Mouse (Mus musculus) neural tube, embryonic 15.5 days (tissue): Measurements from ENCODE around the gene Lsr. TPM values are rescaled to one million over a fixed set of nuclear protein-coding genes. Genes with fewer than 3 reads are reported as not detected.
"Not testable (repeated sequence)": the region's sequence is repeated elsewhere in the genome, so short reads cannot be mapped to it uniquely, and the experiment has no call there.

Source experiments
- ATAC-seq: fragments of 200-750 bp; cut with Nextera tagmentation; 2 replicates; pipeline ENCODE4 v1.8.0; 2017; ENCODE audit warnings: mild to moderate bottlenecking, moderate TSS enrichment, moderate library complexity; ENCODE audit not compliant: low FRiP score
- H3K27ac ChIP-seq: fragments of 300-500 bp; sonication (generic); replicated peaks from 2 replicates; pipeline ENCODE4 v1.5.1; 2015; ENCODE audit warnings: mild to moderate bottlenecking, inconsistent platforms
- H3K27me3 ChIP-seq: fragments of 300-500 bp; sonication (generic); replicated peaks from 2 replicates; pipeline ENCODE4 v1.6.1; 2015; ENCODE audit warnings: inconsistent platforms
- H3K36me3 ChIP-seq: fragments of 300-500 bp; sonication (generic); 2 replicates; pipeline ENCODE4 v1.6.1; 2015; ENCODE audit warnings: inconsistent platforms
- H3K4me1 ChIP-seq: fragments of 300-500 bp; sonication (generic); 2 replicates; pipeline ENCODE4 v1.6.1; 2015; ENCODE audit warnings: inconsistent platforms
- H3K4me2 ChIP-seq: fragments of 300-500 bp; sonication (generic); 2 replicates; pipeline ENCODE4 v1.6.1; 2015; ENCODE audit warnings: inconsistent platforms, mild to moderate bottlenecking, moderate library complexity
- H3K4me3 ChIP-seq: fragments of 300-500 bp; sonication (generic); replicated peaks from 2 replicates; pipeline ENCODE4 v1.5.1; 2015; ENCODE audit warnings: mild to moderate bottlenecking, inconsistent platforms
- H3K9ac ChIP-seq: fragments of 300-500 bp; sonication (generic); replicated peaks from 2 replicates; pipeline ENCODE4 v1.6.1; 2015; ENCODE audit warnings: mild to moderate bottlenecking, inconsistent platforms
- H3K9me3 ChIP-seq: fragments of 300-500 bp; sonication (generic); replicated peaks from 2 replicates; pipeline ENCODE4 v1.6.1; 2016; ENCODE audit warnings: inconsistent platforms
- WGBS: fragments of 180-500 bp; shearing (Covaris S2); methylation state at CpG from one replicate; pipeline ENCODE4 v1.1.7; 2015; ENCODE audit warnings: mixed read lengths; 5-methylcytosine and 5-hydroxymethylcytosine counted together
- polyA plus RNA-seq: library from polyadenylated mRNA; unstranded; fragments of >200 nt; fragmentation: Nextera tagmentation; extraction: Ambion mirVana; gene quantifications from 2 replicates; pipeline ENCODE4 v1.2.1, GENCODE M21; 2015

Lsr gene
- polyA plus RNA-seq, 1 experiment from 2014 or later = 19.2 TPM

DNA sequence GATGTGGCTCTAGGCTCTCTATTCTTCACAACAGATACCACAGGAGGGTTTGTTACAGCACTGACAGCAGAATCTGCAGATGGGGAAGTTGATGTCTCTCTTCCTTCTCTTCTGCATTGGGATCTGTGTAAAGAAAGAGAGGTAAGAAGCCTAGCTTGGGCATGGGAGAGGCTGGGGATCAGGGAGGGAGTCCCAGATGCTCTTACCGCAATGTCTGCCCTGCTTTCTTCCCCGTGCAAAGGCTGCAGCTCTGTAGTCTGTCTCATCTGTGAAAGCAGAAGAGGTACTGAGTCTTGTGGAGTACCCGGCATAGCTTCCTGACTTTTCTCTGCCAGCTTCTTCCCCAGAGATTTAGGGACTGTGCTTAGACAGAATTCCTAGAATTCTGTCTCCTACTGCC is 50.8 kb downstream of the Lsr start:
- not testable (repeated sequence) for ATAC-seq, H3K9me3 ChIP-seq, H3K27ac ChIP-seq, H3K4me3 ChIP-seq, H3K4me1 ChIP-seq, H3K36me3 ChIP-seq, H3K27me3 ChIP-seq, H3K9ac ChIP-seq, H3K4me2 ChIP-seq
- 47% methylated on average over 3 of the region's 3 CpGs for WGBS

- H3K4me2 ChIP-seq = no peak overlapping the region
- WGBS = 70% methylated on average over 3 of the region's 3 CpGs
- no peak overlapping the region for H3K4me3 ChIP-seq
- H3K27ac ChIP-seq = no peak overlapping the region
- H3K4me1 ChIP-seq = no peaks in the 10 kb centered on the region
- H3K27me3 ChIP-seq = no peaks in the 10 kb centered on the region
- H3K36me3 ChIP-seq = no peaks in the 10 kb centered on the region
- no peak overlapping the region for H3K9ac ChIP-seq
- no peak for ATAC-seq
- H3K9me3 ChIP-seq = no peaks in the 10 kb centered on the region
Measured at GRCm38 (mm10) chr7:30920217-30920616, 53.0 kb downstream of the Lsr start.

- no peak overlapping the region for H3K4me3 ChIP-seq
- H3K27ac ChIP-seq = no peak overlapping the region
- H3K4me1 ChIP-seq = no peaks in the 10 kb centered on the region
- H3K9me3 ChIP-seq = no peaks in the 10 kb centered on the region
- WGBS = 70% methylated on average over 4 of the region's 4 CpGs
- no peak for ATAC-seq
- H3K4me2 ChIP-seq = no peak overlapping the region
- H3K36me3 ChIP-seq = no peaks in the 10 kb centered on the region
- no peak overlapping the region for H3K9ac ChIP-seq
- H3K27me3 ChIP-seq = no peaks in the 10 kb centered on the region
Measured at GRCm38 (mm10) chr7:30917219-30917618, 56.0 kb downstream of the Lsr start.

DNA sequence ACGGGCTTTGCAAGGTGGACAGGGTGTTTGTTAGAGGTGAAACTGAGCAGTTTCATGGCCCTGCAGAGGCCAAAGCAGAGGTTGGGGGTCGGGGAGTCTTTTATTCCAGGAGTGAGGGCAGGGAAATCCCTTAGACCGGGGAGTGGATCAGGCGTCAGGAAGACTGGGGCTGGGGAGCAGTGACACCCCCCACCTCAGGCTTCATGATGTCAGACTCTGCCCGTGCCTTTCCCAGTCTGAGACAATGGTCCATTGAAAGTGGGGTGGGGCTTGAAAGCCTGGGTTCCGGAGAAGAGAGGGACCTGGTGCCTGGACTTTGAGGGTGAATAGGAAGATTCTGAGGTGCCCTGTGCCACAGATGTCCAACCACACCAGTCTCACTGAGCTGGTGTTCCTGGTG is 56.6 kb downstream of the Lsr start:
- H3K9me3 ChIP-seq = no peaks in the 10 kb centered on the region
- ATAC-seq = no peak
- H3K4me3 ChIP-seq = no peak overlapping the region
- H3K36me3 ChIP-seq = no peaks in the 10 kb centered on the region
- H3K27ac ChIP-seq = no peak overlapping the region
- 35% methylated on average over 6 of the region's 6 CpGs for WGBS
- no peaks in the 10 kb centered on the region for H3K27me3 ChIP-seq
- H3K9ac ChIP-seq = no peak overlapping the region
- H3K4me2 ChIP-seq = no peak overlapping the region
- no peaks in the 10 kb centered on the region for H3K4me1 ChIP-seq

DNA sequence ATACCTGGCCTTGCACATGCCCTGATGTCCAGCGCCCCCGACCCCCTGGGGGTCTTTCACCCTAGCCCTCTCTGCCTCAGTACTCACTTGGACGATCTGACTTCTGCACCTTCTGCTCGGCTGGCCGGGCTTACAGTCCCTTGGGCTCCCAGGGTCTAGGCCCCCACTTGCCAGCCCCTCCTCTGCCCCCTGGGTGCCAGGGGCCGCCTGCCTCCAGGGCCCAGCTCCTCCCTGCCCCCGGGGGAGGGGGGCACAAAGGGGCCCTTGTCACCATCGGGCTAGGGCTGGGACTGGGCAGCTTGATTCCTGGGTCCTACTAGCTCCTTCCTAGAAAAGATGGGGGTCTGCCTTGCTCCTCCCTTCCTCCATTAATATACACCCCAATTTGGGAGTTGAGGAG is 58.5 kb downstream of the Lsr start, which contains the start of gene Mag:
TSS of gene Mag (minus strand) at position 142 of the 400 bp plus-strand sequence.
- H3K27ac ChIP-seq = no peak within 1 kb of the TSS
- WGBS = 67% methylated on average over 8 of the region's 8 CpGs
- H3K9ac ChIP-seq = no peak within 1 kb of the TSS
- H3K4me1 ChIP-seq = no peaks in the 10 kb centered on the region
- H3K27me3 ChIP-seq = no peaks in the 10 kb centered on the region
- H3K9me3 ChIP-seq = no peaks in the 10 kb centered on the region
- H3K4me3 ChIP-seq = no peak within 1 kb of the TSS
- H3K4me2 ChIP-seq = no peak within 1 kb of the TSS
- no peak for ATAC-seq
- no peaks in the 10 kb centered on the region for H3K36me3 ChIP-seq

- Histone ChIP-seq H3K27me3 (no peaks in the 10 kb centered on the region; the same call in 1 of the 2 replicates), H3K36me3 (no peaks in the 10 kb centered on the region), H3K9ac (no peak overlapping the region), H3K4me2 (no peak overlapping the region), H3K9me3 (no peaks in the 10 kb centered on the region), H3K27ac (no peak overlapping the region), H3K4me1 (peaks cover 6% of the 10 kb centered on the region), H3K4me3 (no peak overlapping the region)
- no peak for ATAC-seq
- WGBS = 85% methylated on average over 6 of the region's 6 CpGs
Measured at GRCm38 (mm10) chr7:30909773-30910172, 63.5 kb downstream of the Lsr start.

DNA sequence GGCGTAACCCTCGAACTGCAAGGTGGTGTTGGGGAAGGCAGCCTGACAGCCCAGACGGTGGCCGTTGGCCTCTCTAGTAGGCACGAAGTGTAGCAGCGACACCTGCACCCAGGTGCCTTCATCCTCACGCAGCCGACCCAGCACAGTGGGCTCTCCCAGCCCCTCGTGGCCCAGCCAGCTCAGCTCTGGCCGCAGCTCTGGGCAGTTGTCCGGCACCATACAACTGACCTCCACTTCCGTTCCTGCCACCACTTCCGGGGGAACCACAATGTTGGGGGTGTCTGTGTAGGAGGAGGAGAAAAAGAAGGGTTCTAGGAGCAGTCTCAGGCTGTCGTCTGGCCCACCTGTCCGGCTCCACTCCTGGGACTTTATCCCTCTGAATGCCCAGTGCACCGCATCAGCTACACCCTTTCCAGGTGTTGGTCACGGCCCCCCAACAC is 64.3 kb downstream of the Lsr start:
- H3K36me3 ChIP-seq = no peaks in the 10 kb centered on the region
- peak; percentile 11; the same call in 1 of the 2 replicates for ATAC-seq
- H3K27ac ChIP-seq = no peak overlapping the region
- peaks cover 6% of the 10 kb centered on the region for H3K4me1 ChIP-seq
- H3K4me3 ChIP-seq = peak overlapping the region; percentile 33
- H3K9me3 ChIP-seq = no peaks in the 10 kb centered on the region
- H3K9ac ChIP-seq = no peak overlapping the region
- H3K27me3 ChIP-seq = no peaks in the 10 kb centered on the region; the same call in 1 of the 2 replicates
- H3K4me2 ChIP-seq = peak overlapping the region; percentile 61
- WGBS = 28% methylated on average over 17 of the region's 17 CpGs

DNA sequence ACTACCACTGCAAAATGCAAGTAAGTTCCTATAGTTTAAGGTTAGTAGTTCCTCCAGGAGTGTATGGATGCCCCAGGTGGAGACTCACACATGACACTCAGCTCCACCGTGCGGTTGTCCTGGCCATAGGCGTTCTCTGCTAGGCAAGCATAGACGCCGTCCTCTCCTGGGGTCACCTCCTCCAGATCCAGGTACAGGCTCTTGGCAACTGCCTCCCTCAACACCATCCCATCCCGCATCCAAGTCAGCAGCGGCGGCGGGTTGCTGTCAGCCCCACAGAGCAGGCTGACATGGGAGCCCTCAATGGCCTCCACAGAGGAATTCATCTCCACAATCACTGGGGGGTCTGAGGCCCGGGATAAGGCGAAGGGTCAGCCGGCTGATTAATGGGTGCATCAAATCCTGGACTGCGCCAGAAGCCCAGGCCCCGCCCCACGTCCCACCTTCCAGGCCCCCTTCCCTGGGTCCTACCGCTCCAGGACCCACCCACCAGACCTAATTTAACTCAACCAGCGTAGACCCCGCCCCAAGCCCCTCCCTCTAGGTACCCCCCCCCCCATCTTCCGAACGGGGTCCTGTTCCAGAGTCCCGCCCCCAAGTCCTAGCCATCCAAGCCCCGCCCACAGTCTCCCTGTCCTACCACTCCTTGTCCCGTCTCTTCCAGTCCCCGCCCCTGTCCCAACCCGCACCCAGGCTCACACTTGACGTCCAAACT is 64.8 kb downstream of the Lsr start:
- H3K27ac ChIP-seq = no peak overlapping the region
- no peaks in the 10 kb centered on the region for H3K36me3 ChIP-seq
- no peaks in the 10 kb centered on the region for H3K9me3 ChIP-seq
- peak overlapping the region; percentile 61 for H3K4me2 ChIP-seq
- ATAC-seq = peak; percentile 59; the same call in 1 of the 2 replicates
- peak overlapping the region; percentile 20; the same call in 1 of the 2 replicates for H3K9ac ChIP-seq
- no peaks in the 10 kb centered on the region; the same call in 1 of the 2 replicates for H3K27me3 ChIP-seq
- WGBS = 3% methylated on average over 23 of the region's 26 CpGs
- H3K4me1 ChIP-seq = peaks cover 6% of the 10 kb centered on the region
- peak overlapping the region; percentile 33 for H3K4me3 ChIP-seq

Other genes starting within 250 kb of the Lsr start
- 284 and 304 TPM in 2 replicates for gene Tmem147, start 243.9 kb downstream of the Lsr start, polyA plus RNA-seq
- 0.73 and 1.0 TPM in 2 replicates for gene Gapdhs, start 229.8 kb downstream of the Lsr start, polyA plus RNA-seq
- 1.6 and 2.0 TPM in 2 replicates for gene Sbsn, start 222.0 kb downstream of the Lsr start, polyA plus RNA-seq
- 3.7 and 6.2 TPM in 2 replicates for gene Dmkn, start 209.7 kb downstream of the Lsr start, polyA plus RNA-seq
- gene Krtdap, start 185.6 kb downstream of the Lsr start, polyA plus RNA-seq = 2.4 and 10.4 TPM in 2 replicates
- gene Ffar2, start 149.7 kb downstream of the Lsr start, polyA plus RNA-seq = 0.15 and 1.1 TPM in 2 replicates
- gene Ffar3, start 117.3 kb downstream of the Lsr start, polyA plus RNA-seq = 0.14 TPM in 1 of 2 replicates, not detected in the other
- gene Ffar1, start 111.9 kb downstream of the Lsr start, polyA plus RNA-seq = not detected in 2 replicates
- gene Cd22, start 93.1 kb downstream of the Lsr start, polyA plus RNA-seq = 0.10 and 0.11 TPM in 2 replicates
- gene Mag, start 58.6 kb downstream of the Lsr start, polyA plus RNA-seq = 4.7 and 4.8 TPM in 2 replicates
- gene Hamp2, start 48.8 kb downstream of the Lsr start, polyA plus RNA-seq = not detected in 2 replicates
- not detected in 2 replicates for gene Hamp, start 29.4 kb downstream of the Lsr start, polyA plus RNA-seq
- gene Usf2, start 16.7 kb downstream of the Lsr start, polyA plus RNA-seq = 27.7 and 36.0 TPM in 2 replicates
- 0.20 and 1.4 TPM in 2 replicates for gene Fam187b, start 326 bp upstream of the Lsr start, polyA plus RNA-seq
- gene Fxyd5, start 69.0 kb upstream of the Lsr start, polyA plus RNA-seq = 22.2 and 27.8 TPM in 2 replicates
- gene Fxyd7, start 78.0 kb upstream of the Lsr start, polyA plus RNA-seq = 357 and 417 TPM in 2 replicates
- 26.8 and 36.9 TPM in 2 replicates for gene Fxyd1, start 83.7 kb upstream of the Lsr start, polyA plus RNA-seq
- 1.3 and 1.7 TPM in 2 replicates for gene Lgi4, start 85.9 kb upstream of the Lsr start, polyA plus RNA-seq
- 0.79 and 14.6 TPM in 2 replicates for gene Fxyd3, start 103.2 kb upstream of the Lsr start, polyA plus RNA-seq
- 0.50 and 4.0 TPM in 2 replicates for gene Hpn, start 141.8 kb upstream of the Lsr start, polyA plus RNA-seq
- gene Scn1b, start 153.5 kb upstream of the Lsr start, polyA plus RNA-seq = 21.1 and 24.8 TPM in 2 replicates
- 174 and 212 TPM in 2 replicates for gene Gramd1a, start 182.4 kb upstream of the Lsr start, polyA plus RNA-seq